Mouse (Mus musculus) spleen, adult 18-20 months (tissue): ENCODE data around the gene Vps45.

Experiments used
- DNase-seq, 2 experiments: peaks; one replicate each; pipeline ENCODE4 v3.0.0; 2022; ENCODE audit warnings: mixed read lengths in 2 of 2

Vps45 gene

GRCm38 (mm10) chr3:96036796-96037195 lies 21.5 kb downstream of the Vps45 start:
- DNase-seq: no peak

- DNase-seq: no peak
Observed at GRCm38 (mm10) chr3:96033046-96033445, 25.2 kb downstream of the Vps45 start.

- DNase-seq: no peak
Observed at GRCm38 (mm10) chr3:96032652-96033017, 25.6 kb downstream of the Vps45 start.

- DNase-seq: peak; percentile 20 to 37
Observed at GRCm38 (mm10) chr3:96031991-96032651, 26.1 kb downstream of the Vps45 start.

- no peak for DNase-seq
Observed at GRCm38 (mm10) chr3:96029766-96030165, 28.5 kb downstream of the Vps45 start.

GRCm38 (mm10) chr3:96029336-96029735 lies 28.9 kb downstream of the Vps45 start:
- no peak for DNase-seq

GRCm38 (mm10) chr3:96027875-96028274 lies 30.4 kb downstream of the Vps45 start:
- no peak for DNase-seq

GRCm38 (mm10) chr3:96027145-96027544 lies 31.1 kb downstream of the Vps45 start:
- no peak for DNase-seq

GRCm38 (mm10) chr3:96021421-96022128 lies 36.7 kb downstream of the Vps45 start:
- DNase-seq: no peak

- no peak for DNase-seq
Observed at GRCm38 (mm10) chr3:96020735-96021134, 37.5 kb downstream of the Vps45 start.

GRCm38 (mm10) chr3:96017461-96017860 lies 40.8 kb downstream of the Vps45 start:
- DNase-seq: no peak

- no peak for DNase-seq
Observed at GRCm38 (mm10) chr3:96016257-96016889, 41.9 kb downstream of the Vps45 start.

- DNase-seq: no peak
Observed at GRCm38 (mm10) chr3:96015681-96016080, 42.6 kb downstream of the Vps45 start.

GRCm38 (mm10) chr3:96012805-96013204 lies 45.5 kb downstream of the Vps45 start:
- no peak for DNase-seq

GRCm38 (mm10) chr3:96008463-96008862 lies 49.8 kb downstream of the Vps45 start:
- no peak for DNase-seq

GRCm38 (mm10) chr3:96001560-96001959 lies 56.7 kb downstream of the Vps45 start:
- no peak for DNase-seq

GRCm38 (mm10) chr3:96000921-96001501 lies 57.3 kb downstream of the Vps45 start:
- DNase-seq: no peak

- DNase-seq: no peak
Observed at GRCm38 (mm10) chr3:96000080-96000632, 58.1 kb downstream of the Vps45 start.

GRCm38 (mm10) chr3:95999308-96000079 lies 58.8 kb downstream of the Vps45 start:
- DNase-seq: no peak

- DNase-seq: peak; percentile 57 to 67
Observed at GRCm38 (mm10) chr3:95997203-95997721, 61.0 kb downstream of the Vps45 start.

GRCm38 (mm10) chr3:95996451-95997073 lies 61.7 kb downstream of the Vps45 start:
- DNase-seq: peak in 1 of 2 experiments; percentile 5
